9 mouse cellular contexts compared by ENCODE assay signal in the genomic region with DNA sequence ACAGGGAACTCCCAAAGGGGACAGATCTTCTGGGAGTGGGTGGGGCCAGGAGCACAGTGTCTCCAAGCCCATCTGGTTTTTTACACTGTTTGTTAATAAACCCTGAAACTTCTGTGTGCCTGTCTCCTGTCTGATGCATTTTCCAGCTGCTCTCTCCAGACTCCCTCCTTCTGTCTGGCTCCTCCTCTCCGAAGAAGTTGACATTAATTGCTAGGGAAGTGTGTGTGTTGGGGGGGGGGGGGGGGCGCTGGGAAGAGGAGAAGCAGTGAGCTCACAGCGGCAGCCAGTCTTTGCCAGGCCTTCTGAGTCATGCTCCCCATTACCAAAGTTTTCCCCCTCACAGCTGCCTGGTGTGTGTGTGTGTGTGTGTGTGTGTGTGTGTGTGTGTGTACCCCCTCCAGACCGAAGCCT. TPM values are rescaled to one million over a fixed set of nuclear protein-coding genes. Genes with fewer than 3 reads are reported as not detected.
A peak's percentile ranks its signal among the peaks of the same experiment; 100 is the strongest.
DNase-seq lines count a peak whose midpoint lies in the region; ATAC-seq and TF ChIP-seq lines count a peak whose summit lies in the region.
"Had no signal": no experiment of that assay in that cellular context is flagged by ENCODE, and none has a peak within 500 bp of the region (broad histone marks: within the 10 kb centered on the region; RNA-seq: fewer than 3 reads in every experiment).

No protein-coding gene starts in this region.

- peaks cover 10% of the 10 kb centered on the region for H3K36me3 ChIP-seq in kidney, postnatal 0 days (ENCODE audit: insufficient read depth, low read length)
- H3K36me3 ChIP-seq in heart, embryonic 10.5 days, result peaks cover 13% of the 10 kb centered on the region
- peaks cover 17% of the 10 kb centered on the region for H3K36me3 ChIP-seq in limb, embryonic 14.5 days (ENCODE audit: control insufficient read depth, insufficient read depth, low read length)

- no peaks in the 10 kb centered on the region for H3K27me3 ChIP-seq in kidney, postnatal 0 days (ENCODE audit: insufficient read depth, low read length)
- H3K27me3 ChIP-seq in heart, embryonic 10.5 days (ENCODE audit: insufficient read depth, poor library complexity, severe bottlenecking), result peaks cover 7% of the 10 kb centered on the region; the same call in 1 of the 2 replicates
- no peaks in the 10 kb centered on the region for H3K27me3 ChIP-seq in limb, embryonic 14.5 days (ENCODE audit: control insufficient read depth, insufficient read depth, low read length)

- H3K9me3 ChIP-seq in kidney, postnatal 0 days (replicated peaks; ENCODE audit: low read length), result no peaks in the 10 kb centered on the region
- no peaks in the 10 kb centered on the region for H3K9me3 ChIP-seq in heart, embryonic 10.5 days
- H3K9me3 ChIP-seq in limb, embryonic 14.5 days (ENCODE audit: control insufficient read depth, low read length), result no peaks in the 10 kb centered on the region

- peak; percentile 96 for DNase-seq in kidney, postnatal 0 days (ENCODE audit: low spot score)
- DNase-seq in kidney, adult 11 months, result no peak
- DNase-seq in embryo, embryonic 9.5 days (ENCODE audit: extremely low spot score), result peak; percentile 57
- DNase-seq in heart, embryonic 10.5 days (ENCODE audit: low spot score), result no peak
- peak; percentile 84 for DNase-seq in limb, embryonic 14.5 days (ENCODE audit: low spot score)
- peak; percentile 51 for DNase-seq in retina, embryonic 14.5 days (ENCODE audit: low spot score)
- DNase-seq in urinary bladder, postnatal 10 days (ENCODE audit: low spot score), result no peak
- DNase-seq in layer of hippocampus, adult 11-12 months (ENCODE audit: low spot score), result no peak

- no peak overlapping the region for H3K4me3 ChIP-seq in kidney, postnatal 0 days (replicated peaks; ENCODE audit: low read depth, low read length)
- peak overlapping the region; percentile 32; the same call in 1 of the 2 replicates for H3K4me3 ChIP-seq in heart, embryonic 10.5 days
- H3K4me3 ChIP-seq in limb, embryonic 14.5 days (replicated peaks; ENCODE audit: low read length), result peak overlapping the region; percentile 33; the same call in 1 of the 2 replicates

- peak; percentile 33; the same call in 1 of the 2 replicates for ATAC-seq in kidney, postnatal 0 days (replicated peaks; ENCODE audit: low FRiP score, low read depth)
- ATAC-seq in limb, embryonic 14.5 days (ENCODE audit: low FRiP score, low read depth), result peak; percentile 58

- no peak for TF ChIP-seq CTCF in kidney, postnatal 0 days (IDR thresholded peaks at IDR 0.05; ENCODE audit: low read depth)

- peak overlapping the region; percentile 62; the same call in 1 of the 2 replicates for H3K4me2 ChIP-seq in kidney, postnatal 0 days (ENCODE audit: low read length)
- H3K4me2 ChIP-seq in limb, embryonic 14.5 days (replicated peaks; ENCODE audit: low read depth, low read length, severe bottlenecking), result peak overlapping the region; percentile 87; the same call in 1 of the 2 replicates

- peaks cover 28% of the 10 kb centered on the region for H3K4me1 ChIP-seq in kidney, postnatal 0 days (replicated peaks; ENCODE audit: insufficient read depth, low read length)
- H3K4me1 ChIP-seq in heart, embryonic 10.5 days, result peaks cover 78% of the 10 kb centered on the region
- H3K4me1 ChIP-seq in limb, embryonic 14.5 days (ENCODE audit: control insufficient read depth, insufficient read depth, low read length), result peaks cover 49% of the 10 kb centered on the region

- no peak for TF ChIP-seq POLR2A in limb, embryonic 14.5 days (IDR thresholded peaks at IDR 0.05; ENCODE audit: borderline replicate concordance, extremely low read depth, insufficient read depth, insufficient read length)

- H3K9ac ChIP-seq in kidney, postnatal 0 days (ENCODE audit: low read depth, low read length), result no peak overlapping the region
- H3K9ac ChIP-seq in limb, embryonic 14.5 days (ENCODE audit: low read depth, low read length, severe bottlenecking), result peak overlapping the region; percentile 55

- 7% methylated on average over 3 of the region's 4 CpGs for WGBS in kidney, postnatal 0 days
- 15% methylated on average over 4 of the region's 4 CpGs for WGBS in heart, embryonic 10.5 days
- WGBS in limb, embryonic 14.5 days, result 4% methylated on average over 3 of the region's 4 CpGs

- peak overlapping the region; percentile 77 for H3K27ac ChIP-seq in kidney, postnatal 0 days
- peak overlapping the region; percentile 83 for H3K27ac ChIP-seq in heart, embryonic 10.5 days
- H3K27ac ChIP-seq in limb, embryonic 14.5 days (replicated peaks; ENCODE audit: low read depth, low read length), result peak overlapping the region; percentile 92

RNA-seq across cellular contexts. Expression of gene Ssc5d, which starts 0.7 kb away (rescaled TPM):
- polyA plus RNA-seq in kidney, postnatal 0 days (2015; fragmentation: Nextera tagmentation; extraction: Ambion mirVana), result 0.91 and 1.1 TPM in 2 replicates
- polyA plus RNA-seq in heart, embryonic 10.5 days (2016; fragmentation: Nextera tagmentation; extraction: Ambion mirVana), result 1.2 and 1.6 TPM in 2 replicates
- polyA plus RNA-seq in limb, embryonic 14.5 days (2012; rRNA removed), result 38.1 and 48.4 TPM in 2 replicates
- 13.2 and 13.6 TPM in 2 replicates for polyA plus RNA-seq in limb, embryonic 14.5 days (2014; fragmentation: Nextera tagmentation; extraction: Ambion mirVana)

RNA-seq across cellular contexts. Expression of gene Nat14, which starts 3.1 kb away (rescaled TPM):
- 2.1 and 2.6 TPM in 2 replicates for polyA plus RNA-seq in kidney, postnatal 0 days (2015; fragmentation: Nextera tagmentation; extraction: Ambion mirVana)
- polyA plus RNA-seq in heart, embryonic 10.5 days (2016; fragmentation: Nextera tagmentation; extraction: Ambion mirVana), result 4.3 and 5.5 TPM in 2 replicates
- 7.6 and 10.0 TPM in 2 replicates for polyA plus RNA-seq in limb, embryonic 14.5 days (2012; rRNA removed)
- 0.92 and 1.9 TPM in 2 replicates for polyA plus RNA-seq in limb, embryonic 14.5 days (2014; fragmentation: Nextera tagmentation; extraction: Ambion mirVana)

RNA-seq across cellular contexts. Expression of gene Zfp628, which starts 9.9 kb away (rescaled TPM):
- 3.5 and 3.9 TPM in 2 replicates for polyA plus RNA-seq in kidney, postnatal 0 days (2015; fragmentation: Nextera tagmentation; extraction: Ambion mirVana)
- polyA plus RNA-seq in heart, embryonic 10.5 days (2016; fragmentation: Nextera tagmentation; extraction: Ambion mirVana), result 2.9 and 3.5 TPM in 2 replicates
- 13.4 and 22.3 TPM in 2 replicates for polyA plus RNA-seq in limb, embryonic 14.5 days (2012; rRNA removed)
- polyA plus RNA-seq in limb, embryonic 14.5 days (2014; fragmentation: Nextera tagmentation; extraction: Ambion mirVana), result 4.0 and 4.6 TPM in 2 replicates

RNA-seq across cellular contexts. Expression of gene Gm36210, which starts 18.6 kb away (rescaled TPM):
- polyA plus RNA-seq in kidney, postnatal 0 days (2015; fragmentation: Nextera tagmentation; extraction: Ambion mirVana), result not detected in 2 replicates
- polyA plus RNA-seq in heart, embryonic 10.5 days (2016; fragmentation: Nextera tagmentation; extraction: Ambion mirVana), result 0.18 and 0.36 TPM in 2 replicates
- 0.15 and 0.22 TPM in 2 replicates for polyA plus RNA-seq in limb, embryonic 14.5 days (2012; rRNA removed)
- polyA plus RNA-seq in limb, embryonic 14.5 days (2014; fragmentation: Nextera tagmentation; extraction: Ambion mirVana), result not detected in 2 replicates
- polyA plus RNA-seq: G1E had no signal

RNA-seq across cellular contexts. Expression of gene Sbk2, which starts 39.3 kb away (rescaled TPM):
- polyA plus RNA-seq in kidney, postnatal 0 days (2015; fragmentation: Nextera tagmentation; extraction: Ambion mirVana), result 0.12 and 0.13 TPM in 2 replicates
- polyA plus RNA-seq in heart, embryonic 10.5 days (2016; fragmentation: Nextera tagmentation; extraction: Ambion mirVana), result 1.8 and 2.3 TPM in 2 replicates
- polyA plus RNA-seq in limb, embryonic 14.5 days (2012; rRNA removed), result 0.45 and 0.74 TPM in 2 replicates
- polyA plus RNA-seq in limb, embryonic 14.5 days (2014; fragmentation: Nextera tagmentation; extraction: Ambion mirVana), result 0.37 and 1.1 TPM in 2 replicates
- polyA plus RNA-seq: G1E had no signal

Comparison
In these comparisons a context has a peak if more than half of its experiments do, and no peak if none do; other contexts are left out.
1. DNase-seq: peak in kidney, postnatal 0 days (single experiment), embryo, embryonic 9.5 days (single experiment), limb, embryonic 14.5 days (single experiment) and retina, embryonic 14.5 days (single experiment); none in kidney, adult 11 months (single experiment), heart, embryonic 10.5 days (single experiment), urinary bladder, postnatal 10 days (single experiment) and layer of hippocampus, adult 11-12 months (single experiment).
2. Peak in every context shown above with its lines, with median percentiles within 50 percentile points of each other: H3K27ac ChIP-seq.